Mouse (Mus musculus) kidney, postnatal 25 days (tissue): Measurements from ENCODE around the gene Rasgef1b.

ENCODE experiments used
- DNase-seq, 2 experiments: peaks; one replicate each; pipeline ENCODE4 v3.0.0; 2021; ENCODE audit warnings: mixed read lengths in 2 of 2

The Rasgef1b gene

GRCm38 (mm10) chr5:99728649-99729212 is at the start of gene Rasgef1b:
Gene Rasgef1b, minus strand, starts transcription at chr5:99729065.
- peak; percentile 81 to 91 for DNase-seq

- DNase-seq, result no peak
Measured at GRCm38 (mm10) chr5:99775342-99775741, 46.5 kb upstream of the Rasgef1b start.

GRCm38 (mm10) chr5:99773265-99773664 is 44.4 kb upstream of the Rasgef1b start:
- no peak for DNase-seq

- DNase-seq, result no peak
Measured at GRCm38 (mm10) chr5:99764246-99764645, 35.4 kb upstream of the Rasgef1b start.

GRCm38 (mm10) chr5:99758859-99759258 is 30.0 kb upstream of the Rasgef1b start:
- no peak for DNase-seq

- DNase-seq, result no peak
Measured at GRCm38 (mm10) chr5:99753843-99754242, 25.0 kb upstream of the Rasgef1b start.

GRCm38 (mm10) chr5:99753368-99753767 is 24.5 kb upstream of the Rasgef1b start:
- no peak for DNase-seq

GRCm38 (mm10) chr5:99752670-99753231 is 23.9 kb upstream of the Rasgef1b start:
- no peak for DNase-seq

GRCm38 (mm10) chr5:99748417-99748816 is 19.6 kb upstream of the Rasgef1b start:
- no peak for DNase-seq

GRCm38 (mm10) chr5:99746087-99746486 is 17.2 kb upstream of the Rasgef1b start:
- no peak for DNase-seq

- no peak for DNase-seq
Measured at GRCm38 (mm10) chr5:99742874-99743273, 14.0 kb upstream of the Rasgef1b start.

- no peak for DNase-seq
Measured at GRCm38 (mm10) chr5:99742056-99742455, 13.2 kb upstream of the Rasgef1b start.

- DNase-seq, result no peak
Measured at GRCm38 (mm10) chr5:99737937-99738727, 9.3 kb upstream of the Rasgef1b start.

GRCm38 (mm10) chr5:99729931-99730330 is 1.1 kb upstream of the Rasgef1b start:
- DNase-seq, result no peak

GRCm38 (mm10) chr5:99729361-99729882 is 557 bp upstream of the Rasgef1b start:
- DNase-seq, result peak; percentile 32 to 68

GRCm38 (mm10) chr5:99728027-99728451 is 826 bp downstream of the Rasgef1b start:
- peak; percentile 8 to 33 for DNase-seq

GRCm38 (mm10) chr5:99723941-99724340 is 4.9 kb downstream of the Rasgef1b start:
- DNase-seq, result no peak

GRCm38 (mm10) chr5:99722310-99722709 is 6.6 kb downstream of the Rasgef1b start:
- DNase-seq, result no peak

- no peak for DNase-seq
Measured at GRCm38 (mm10) chr5:99720554-99720953, 8.3 kb downstream of the Rasgef1b start.

GRCm38 (mm10) chr5:99717917-99718316 is 10.9 kb downstream of the Rasgef1b start:
- DNase-seq, result no peak

- DNase-seq, result no peak
Measured at GRCm38 (mm10) chr5:99715281-99715744, 13.6 kb downstream of the Rasgef1b start.

GRCm38 (mm10) chr5:99711947-99712346 is 16.9 kb downstream of the Rasgef1b start:
- DNase-seq, result no peak

- peak in 1 of 2 experiments; percentile 32 for DNase-seq
Measured at GRCm38 (mm10) chr5:99708706-99709105, 20.2 kb downstream of the Rasgef1b start.

- peak; percentile 46 to 54 for DNase-seq
Measured at GRCm38 (mm10) chr5:99707261-99707660, 21.6 kb downstream of the Rasgef1b start.
